Mouse (Mus musculus): Measurements from ENCODE around the gene Hexim2. TPM values are rescaled to one million over a fixed set of nuclear protein-coding genes. Genes with fewer than 3 reads are reported as not detected.

Gene Hexim2
- total RNA-seq, 1 experiment from 2014 or later: not detected

DNA sequence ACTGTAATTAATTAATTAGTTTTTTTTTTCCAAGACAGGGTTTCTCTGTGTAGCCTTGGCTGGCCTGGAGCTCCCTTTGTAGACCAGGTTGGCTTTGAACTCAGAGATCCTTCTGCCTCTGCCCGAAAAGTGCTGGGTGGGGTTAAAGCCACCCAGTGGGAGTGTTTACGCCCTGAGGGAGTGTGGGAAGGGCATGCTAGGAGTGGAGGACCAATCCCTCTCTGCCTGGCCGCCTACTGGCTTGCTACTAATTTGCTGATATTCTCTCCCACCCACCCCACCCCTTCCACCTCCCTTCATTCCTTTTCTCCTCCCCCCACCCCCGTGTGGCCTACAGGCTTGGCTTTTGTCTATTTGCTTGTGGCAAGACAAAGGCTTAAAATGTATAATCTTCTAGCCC, 25.8 kb upstream of the Hexim2 start:
- no peak for ATAC-seq (replicated peaks; ENCODE audit: insufficient number of reproducible peaks, low FRiP score, low TSS enrichment, poor library complexity, severe bottlenecking)

DNA sequence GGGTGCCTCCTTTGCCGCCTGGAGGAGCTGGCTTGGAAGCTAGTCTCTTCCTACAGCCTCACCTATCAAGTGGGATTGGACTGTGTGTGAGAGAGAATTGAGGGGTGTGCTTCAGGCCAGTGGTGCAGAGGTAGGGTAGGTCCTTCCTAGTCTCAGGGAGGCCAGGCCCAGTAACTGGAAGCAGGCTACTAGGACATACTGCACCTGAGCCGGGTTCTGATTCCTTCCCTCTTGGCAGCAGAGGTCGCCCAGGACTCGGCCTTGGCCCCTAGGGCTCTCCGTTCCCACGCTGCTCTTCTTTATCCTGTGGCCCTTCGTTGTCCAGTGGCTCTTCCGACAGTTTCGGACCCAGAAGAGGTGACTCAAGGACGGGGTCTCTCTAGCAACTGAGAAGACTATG, 20.9 kb upstream of the Hexim2 start:
- no peak for ATAC-seq (replicated peaks; ENCODE audit: insufficient number of reproducible peaks, low FRiP score, low TSS enrichment, poor library complexity, severe bottlenecking)

DNA sequence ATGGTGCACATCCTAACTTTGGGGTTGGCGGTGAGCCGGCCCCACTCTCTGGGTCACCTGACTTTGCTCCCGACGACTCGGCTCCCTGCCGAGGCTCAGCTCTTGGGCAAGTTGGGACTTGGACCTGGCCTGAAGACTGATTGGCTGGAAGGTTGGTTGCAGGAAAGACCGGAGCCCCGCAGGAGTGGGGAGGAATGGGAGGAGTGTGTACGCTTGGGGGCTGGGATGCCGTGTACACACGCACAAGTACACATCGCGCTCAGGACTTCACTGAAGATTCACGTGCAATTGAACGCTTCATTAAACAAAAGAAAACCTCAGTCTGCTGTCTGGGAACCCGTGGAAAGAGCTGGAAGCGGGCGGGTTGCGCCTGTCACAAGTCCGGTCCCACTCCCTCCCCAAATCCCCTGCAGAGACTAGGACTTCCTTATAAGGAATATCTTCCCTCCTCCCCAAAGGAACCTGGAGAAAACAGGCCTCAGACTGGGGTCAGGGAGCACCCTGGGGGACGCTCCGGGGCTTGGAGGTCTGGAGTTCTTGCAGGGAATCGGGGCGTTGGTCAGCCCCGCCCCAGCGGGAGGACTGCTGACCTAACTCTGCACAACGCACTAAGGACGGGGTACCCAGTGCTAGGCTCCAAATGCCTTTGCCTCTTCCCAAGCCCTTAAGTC, 20.2 kb upstream of the Hexim2 start:
- no peak for ATAC-seq (replicated peaks; ENCODE audit: insufficient number of reproducible peaks, low FRiP score, low TSS enrichment, poor library complexity, severe bottlenecking)

DNA sequence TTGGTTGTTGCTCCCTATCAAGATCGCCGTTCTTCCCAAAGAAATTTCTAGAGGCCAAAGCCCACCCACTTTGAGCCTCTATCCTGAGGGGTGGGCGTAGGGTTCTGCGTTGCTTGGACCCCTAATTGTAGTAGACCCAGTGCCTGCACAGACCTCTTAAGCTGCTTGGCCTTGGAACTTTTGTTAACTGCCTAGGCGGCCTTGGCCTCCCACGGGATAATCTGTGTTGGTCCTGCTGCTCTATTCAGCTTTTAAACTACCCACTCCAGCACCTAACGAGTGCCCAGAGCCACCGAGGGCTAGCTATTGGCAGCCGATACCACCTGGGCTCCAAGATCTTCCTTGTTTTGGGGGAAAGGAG, 19.7 kb upstream of the Hexim2 start:
- no peak for ATAC-seq (replicated peaks; ENCODE audit: insufficient number of reproducible peaks, low FRiP score, low TSS enrichment, poor library complexity, severe bottlenecking)

DNA sequence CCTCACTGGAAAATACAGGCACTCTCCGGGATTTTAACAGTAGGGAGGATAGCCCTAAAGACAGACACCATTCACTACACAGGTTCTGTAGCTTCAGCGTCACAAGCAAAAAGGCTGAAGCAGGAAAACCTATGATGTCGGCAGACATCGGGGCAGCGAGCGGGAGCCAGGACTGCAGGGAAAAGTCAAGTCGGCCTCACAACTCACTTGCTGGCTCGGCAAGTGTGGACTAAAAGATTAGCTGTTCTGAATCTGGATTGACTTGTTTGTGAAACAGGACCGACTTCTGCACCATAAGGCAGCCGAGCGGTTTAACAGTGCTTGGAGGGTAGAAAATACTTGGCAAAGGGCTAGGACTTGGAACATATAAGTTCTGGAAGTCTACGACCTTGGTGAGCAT, 19.2 kb upstream of the Hexim2 start:
- ATAC-seq (replicated peaks; ENCODE audit: insufficient number of reproducible peaks, low FRiP score, low TSS enrichment, poor library complexity, severe bottlenecking): no peak

DNA sequence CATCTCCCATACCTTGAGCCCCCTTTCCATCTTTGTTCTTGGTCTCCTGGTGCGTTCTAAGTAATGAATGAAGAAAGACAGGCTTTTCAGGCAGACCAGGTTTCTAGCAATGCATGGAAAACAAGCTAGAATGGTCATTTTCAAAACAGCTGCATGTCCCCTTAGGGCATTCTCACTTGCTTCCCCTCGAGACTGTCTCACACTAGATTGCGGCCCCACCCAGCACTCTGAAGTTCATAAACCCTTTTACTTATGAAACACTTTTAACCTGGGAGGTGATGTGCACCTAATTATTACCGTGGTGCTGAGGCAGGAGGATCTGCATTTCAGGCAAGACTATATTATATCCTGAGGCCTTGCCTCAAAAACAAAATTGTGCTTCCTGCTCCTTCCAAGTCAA, 18.5 kb upstream of the Hexim2 start:
- ATAC-seq (replicated peaks; ENCODE audit: insufficient number of reproducible peaks, low FRiP score, low TSS enrichment, poor library complexity, severe bottlenecking): no peak

DNA sequence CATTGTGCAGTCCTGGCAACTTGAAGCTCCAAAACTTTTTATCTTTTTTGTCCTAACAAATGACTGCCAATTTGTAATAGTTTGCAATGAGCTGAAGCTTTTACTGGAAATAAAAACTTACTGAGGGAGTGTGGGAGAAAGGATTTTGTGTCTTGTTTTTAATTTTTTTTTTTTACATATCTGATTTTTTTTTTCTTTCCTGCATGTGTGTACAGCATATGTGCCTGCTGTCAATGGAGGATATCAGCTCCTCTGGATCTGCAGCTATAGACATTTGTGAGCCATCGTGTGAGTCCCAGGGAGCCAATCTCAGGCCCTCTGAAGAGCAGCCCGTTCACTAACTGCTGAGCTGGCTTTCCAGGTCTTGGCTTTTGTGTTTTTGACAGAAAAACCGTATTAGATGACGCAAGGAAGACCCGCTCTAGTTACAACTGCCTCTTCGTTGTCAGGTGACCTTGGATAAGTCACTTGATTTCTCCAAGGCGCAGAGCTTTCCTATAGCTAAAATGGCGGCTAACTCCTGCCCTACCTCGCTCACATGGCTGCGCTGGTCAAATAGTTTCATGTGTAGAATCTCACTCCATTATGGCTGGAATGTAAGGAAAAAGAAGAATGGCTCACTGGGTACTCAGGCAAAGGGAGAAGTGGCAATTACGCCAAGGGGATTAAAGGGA, 17.8 kb upstream of the Hexim2 start:
- no peak for ATAC-seq (replicated peaks; ENCODE audit: insufficient number of reproducible peaks, low FRiP score, low TSS enrichment, poor library complexity, severe bottlenecking)

DNA sequence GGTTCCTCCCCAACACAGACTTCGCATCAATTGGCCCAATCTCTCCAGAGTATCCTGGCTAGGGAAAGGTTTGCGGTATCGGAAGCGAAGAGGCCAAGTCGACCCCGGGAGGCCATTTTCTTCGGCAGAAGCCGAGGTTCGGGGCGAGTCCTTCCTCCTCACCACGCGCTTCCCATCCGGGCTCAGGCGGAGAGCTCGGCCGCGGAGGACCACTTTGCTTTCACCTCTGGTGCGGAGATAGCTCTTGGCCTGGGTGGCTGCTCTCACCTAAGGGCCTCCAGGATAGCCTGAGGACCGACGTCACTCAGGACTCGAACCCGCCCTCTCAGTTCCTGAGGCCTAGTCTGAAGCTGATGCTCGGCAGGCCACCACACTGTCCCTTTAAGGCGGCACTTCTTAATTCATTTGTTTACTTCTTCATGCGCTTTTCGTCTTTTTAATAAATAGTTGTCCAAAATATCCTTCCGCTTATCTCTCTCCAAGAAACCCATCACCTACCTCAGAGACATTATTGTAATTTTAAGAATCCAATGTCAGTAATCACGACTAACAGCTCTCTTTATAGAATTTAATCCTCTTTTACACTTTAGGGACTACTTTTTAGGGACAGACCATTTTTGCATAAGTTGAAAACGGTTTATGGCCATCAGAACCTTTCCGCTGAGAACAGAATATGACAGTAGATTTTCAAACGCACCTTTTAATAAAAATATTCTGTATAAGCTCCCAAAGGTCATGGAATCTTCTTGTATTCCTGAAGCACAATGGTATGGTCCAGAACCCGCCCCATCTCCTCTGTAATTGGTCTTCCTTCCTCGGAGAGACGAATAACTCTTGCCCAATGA, 16.8 kb upstream of the Hexim2 start:
- peak; percentile 41 for ATAC-seq (replicated peaks; ENCODE audit: insufficient number of reproducible peaks, low FRiP score, low TSS enrichment, poor library complexity, severe bottlenecking)

DNA sequence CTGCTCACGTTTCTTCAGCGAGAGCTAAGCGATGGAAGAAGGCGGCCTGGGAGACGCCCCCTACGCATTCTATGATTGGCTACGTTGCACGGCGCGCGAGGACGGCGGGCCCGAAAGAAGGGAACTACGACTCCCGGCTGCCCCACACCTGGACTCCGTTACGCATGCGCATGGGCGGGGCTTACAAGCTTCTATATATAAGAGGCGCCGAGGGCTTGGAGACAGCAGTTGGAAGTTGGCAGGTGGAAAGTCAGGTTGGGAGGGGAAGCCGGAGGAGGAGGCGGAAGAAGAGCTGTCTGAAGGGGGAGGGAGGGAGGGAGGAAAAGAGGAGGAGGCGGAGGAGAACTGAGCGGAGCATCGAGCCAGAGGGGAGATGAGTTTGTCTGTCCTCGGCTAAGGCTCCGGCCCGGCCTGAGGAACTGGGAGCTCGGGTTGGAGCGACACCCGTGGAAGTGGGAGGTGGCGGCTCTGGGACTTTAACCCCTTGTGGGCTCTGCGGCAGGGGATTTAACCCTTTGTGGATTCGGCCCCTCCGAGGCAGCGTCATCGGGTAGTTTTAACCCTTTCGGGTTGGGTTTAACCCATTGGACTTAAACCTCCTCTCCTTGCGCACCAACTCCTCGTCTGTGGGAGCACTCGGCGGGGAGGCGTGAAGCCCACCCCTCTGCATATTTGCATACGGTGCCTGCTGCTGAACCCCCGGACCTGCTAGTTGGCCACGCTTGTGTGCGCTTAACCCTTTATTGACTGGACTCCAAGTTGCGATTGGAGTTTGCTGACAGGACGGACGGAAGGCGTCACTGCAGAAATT, 16.0 kb upstream of the Hexim2 start, which contains the start of gene Hexim1:
Gene Hexim1, plus strand, starts transcription at position 224 of the 811 bp plus-strand sequence.
- ATAC-seq (replicated peaks; ENCODE audit: insufficient number of reproducible peaks, low FRiP score, low TSS enrichment, poor library complexity, severe bottlenecking): peak; percentile 91

DNA sequence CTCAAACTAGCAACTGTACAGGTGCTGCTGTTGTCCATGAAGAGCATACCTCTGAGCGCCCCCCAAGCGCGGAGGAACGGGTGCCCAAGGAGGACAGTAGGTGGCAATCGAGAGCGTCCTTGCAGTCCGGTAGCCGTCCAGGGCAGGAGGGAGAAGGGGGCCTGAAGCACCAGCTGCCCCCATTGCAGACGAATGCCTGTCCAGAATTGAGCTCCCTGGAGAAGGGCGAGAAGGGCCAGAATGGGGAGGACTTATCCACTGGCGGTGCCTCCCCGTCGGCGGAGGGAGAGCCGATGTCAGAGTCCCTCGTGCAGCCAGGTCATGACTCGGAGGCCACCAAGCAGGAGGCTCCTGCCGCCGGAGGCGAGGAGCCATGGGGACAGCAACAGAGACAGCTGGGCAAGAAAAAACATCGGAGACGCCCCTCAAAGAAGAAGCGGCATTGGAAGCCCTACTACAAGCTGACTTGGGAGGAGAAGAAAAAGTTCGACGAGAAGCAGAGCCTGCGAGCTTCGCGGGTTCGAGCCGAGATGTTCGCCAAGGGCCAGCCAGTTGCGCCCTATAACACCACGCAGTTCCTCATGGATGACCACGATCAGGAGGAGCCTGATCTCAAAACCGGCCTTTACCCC, 15.2 kb upstream of the Hexim2 start:
- ATAC-seq (replicated peaks; ENCODE audit: insufficient number of reproducible peaks, low FRiP score, low TSS enrichment, poor library complexity, severe bottlenecking): peak; percentile 22; the same call in 1 of the 2 replicates

DNA sequence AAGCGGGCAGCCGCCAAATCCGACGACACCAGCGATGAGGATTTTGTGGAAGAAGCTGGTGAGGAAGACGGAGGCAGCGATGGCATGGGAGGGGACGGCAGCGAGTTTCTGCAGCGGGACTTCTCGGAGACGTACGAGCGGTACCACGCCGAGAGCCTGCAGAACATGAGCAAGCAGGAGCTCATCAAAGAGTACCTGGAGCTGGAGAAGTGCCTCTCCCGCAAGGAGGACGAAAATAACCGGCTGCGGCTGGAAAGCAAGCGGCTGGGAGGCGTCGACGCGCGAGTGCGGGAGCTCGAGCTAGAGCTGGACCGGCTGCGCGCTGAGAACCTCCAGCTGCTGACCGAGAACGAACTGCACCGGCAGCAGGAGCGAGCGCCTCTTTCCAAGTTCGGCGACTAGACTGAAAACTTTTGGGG, 14.6 kb upstream of the Hexim2 start:
- no peak for ATAC-seq (replicated peaks; ENCODE audit: insufficient number of reproducible peaks, low FRiP score, low TSS enrichment, poor library complexity, severe bottlenecking)

DNA sequence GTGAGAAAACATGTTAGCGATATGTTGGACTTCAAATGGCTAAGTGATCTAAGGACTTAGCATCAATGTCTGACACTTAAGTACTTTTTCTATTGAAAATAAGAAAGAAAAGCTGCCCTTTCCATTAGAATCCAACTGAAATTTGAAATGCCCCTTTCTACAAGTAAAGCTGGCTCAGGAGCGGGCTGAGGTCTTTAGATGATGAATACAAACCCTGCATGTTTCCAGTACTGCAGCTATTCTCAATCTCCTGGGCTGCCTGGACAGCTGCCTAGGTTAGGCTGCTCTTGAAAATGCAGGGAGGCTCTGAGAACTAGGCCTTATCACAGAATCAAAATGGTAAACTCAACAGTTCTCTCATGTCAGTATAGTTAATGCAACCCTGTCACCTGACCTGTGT, 13.4 kb upstream of the Hexim2 start:
- ATAC-seq (replicated peaks; ENCODE audit: insufficient number of reproducible peaks, low FRiP score, low TSS enrichment, poor library complexity, severe bottlenecking): no peak

DNA sequence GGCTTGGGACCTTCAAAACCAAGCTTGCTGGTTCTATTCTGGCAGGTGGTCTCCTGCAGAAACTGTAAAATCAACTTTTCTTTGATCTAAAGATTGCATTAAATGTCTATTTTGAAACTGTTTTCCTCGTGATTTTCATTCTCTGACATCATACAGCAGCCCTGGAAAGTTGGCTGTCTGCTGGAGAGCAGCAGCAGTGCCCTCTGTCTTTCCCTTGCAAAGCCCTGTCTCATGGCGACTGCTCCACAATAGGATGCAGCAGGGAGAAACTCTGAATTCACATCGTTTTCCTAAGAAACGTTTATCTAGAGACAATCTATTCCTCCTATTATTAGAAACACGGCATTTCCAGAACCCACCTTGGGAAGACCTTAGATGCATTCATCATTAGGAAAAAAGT, 12.6 kb upstream of the Hexim2 start:
- no peak for ATAC-seq (replicated peaks; ENCODE audit: insufficient number of reproducible peaks, low FRiP score, low TSS enrichment, poor library complexity, severe bottlenecking)

DNA sequence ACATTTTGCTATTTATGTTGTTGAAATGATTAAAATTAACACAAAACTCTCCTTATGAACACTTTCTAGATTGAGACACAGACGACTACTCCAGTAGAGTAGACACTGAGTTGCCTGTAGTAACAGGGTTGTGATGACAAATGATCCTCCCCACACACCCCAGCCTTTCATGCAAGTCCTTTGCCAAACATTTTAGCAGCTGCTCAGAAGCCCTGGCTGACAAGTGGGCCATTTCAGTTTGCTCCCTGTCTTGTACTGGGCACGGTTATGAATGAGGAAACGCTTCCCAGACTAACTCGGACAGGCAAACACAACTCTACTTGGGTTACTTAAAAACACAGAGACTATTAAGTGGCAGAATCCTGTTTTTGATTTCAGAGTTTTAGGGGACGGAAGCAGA, 11.9 kb upstream of the Hexim2 start:
- ATAC-seq (replicated peaks; ENCODE audit: insufficient number of reproducible peaks, low FRiP score, low TSS enrichment, poor library complexity, severe bottlenecking): no peak

DNA sequence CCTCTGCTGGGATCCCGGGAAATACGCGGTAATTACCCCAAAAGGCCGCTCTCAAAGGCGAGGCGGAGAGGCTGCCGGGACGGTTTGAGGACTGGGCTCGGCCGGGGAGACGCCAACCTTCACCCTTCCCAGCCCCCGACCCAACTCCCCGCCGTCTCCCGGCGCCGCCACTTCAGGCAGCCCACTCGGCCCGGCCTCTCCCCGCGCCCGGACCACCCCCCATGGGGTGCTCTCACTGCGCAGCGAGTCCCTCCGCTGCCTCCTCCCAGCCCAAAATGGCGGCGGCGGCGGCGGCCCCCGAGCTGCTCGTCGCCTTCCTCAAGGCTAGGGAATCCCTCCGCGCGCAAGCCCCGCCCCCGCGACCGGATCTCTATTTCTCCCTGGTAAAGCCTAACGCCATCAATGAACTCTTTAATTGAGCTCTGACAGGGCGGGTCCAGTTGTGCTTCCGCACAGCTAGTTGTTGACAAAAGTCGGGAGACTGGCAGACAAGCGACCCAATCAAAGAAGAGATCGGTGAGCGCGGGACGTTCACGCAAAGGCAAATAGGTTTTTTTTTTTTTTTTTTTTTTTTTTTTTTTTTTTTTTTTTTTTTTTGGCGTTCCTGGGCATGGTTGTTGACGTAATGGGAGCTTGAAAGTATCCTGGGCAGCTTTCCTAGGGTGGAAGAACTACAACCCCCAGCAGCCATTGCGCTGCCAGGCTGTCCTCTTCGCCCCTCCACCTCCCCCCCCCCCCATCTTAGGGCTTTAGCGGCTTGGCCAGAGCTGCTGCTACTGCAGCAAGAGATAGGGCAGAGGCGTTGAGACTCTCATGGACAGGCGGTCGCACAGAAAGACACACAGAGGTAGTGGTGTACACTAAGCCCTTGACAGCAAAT, 587 bp downstream of the Hexim2 start:
- ATAC-seq (replicated peaks; ENCODE audit: insufficient number of reproducible peaks, low FRiP score, low TSS enrichment, poor library complexity, severe bottlenecking): peak; percentile 95

DNA sequence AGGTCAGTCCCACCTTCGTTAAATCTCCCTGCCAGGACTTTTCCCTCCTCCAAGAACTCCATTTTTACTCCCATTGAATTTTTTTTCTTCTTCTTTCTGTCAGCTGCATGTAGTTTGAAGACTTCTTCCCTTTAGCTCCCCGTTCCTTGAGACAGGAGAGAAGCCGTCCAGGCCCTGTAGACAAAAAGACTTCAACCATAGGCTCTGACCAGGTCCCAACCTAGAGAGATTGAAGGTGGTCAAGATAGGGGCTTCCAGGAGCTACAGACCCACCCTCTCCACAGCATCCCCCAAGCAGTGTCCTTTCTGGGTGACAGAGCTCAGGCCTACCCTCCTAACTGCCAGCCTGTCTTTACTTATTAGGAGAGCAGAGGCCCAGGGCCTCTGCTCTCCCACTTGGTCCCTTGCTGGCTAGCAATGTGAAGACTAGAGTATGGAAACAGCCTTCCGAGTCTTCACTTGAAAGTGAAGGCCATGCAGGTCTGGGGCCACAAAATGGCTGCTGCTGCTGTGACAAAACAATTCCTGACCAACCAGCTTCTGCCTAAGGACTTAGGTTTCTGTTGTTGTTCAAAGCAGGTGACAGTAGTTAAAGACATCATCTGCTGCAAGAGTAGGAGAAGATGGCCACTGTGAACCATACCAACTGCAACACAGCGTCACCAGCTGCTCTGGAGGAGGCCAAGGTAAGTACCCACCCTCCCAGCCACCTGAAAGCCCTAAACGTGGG, 1.4 kb downstream of the Hexim2 start:
- ATAC-seq (replicated peaks; ENCODE audit: insufficient number of reproducible peaks, low FRiP score, low TSS enrichment, poor library complexity, severe bottlenecking): no peak

DNA sequence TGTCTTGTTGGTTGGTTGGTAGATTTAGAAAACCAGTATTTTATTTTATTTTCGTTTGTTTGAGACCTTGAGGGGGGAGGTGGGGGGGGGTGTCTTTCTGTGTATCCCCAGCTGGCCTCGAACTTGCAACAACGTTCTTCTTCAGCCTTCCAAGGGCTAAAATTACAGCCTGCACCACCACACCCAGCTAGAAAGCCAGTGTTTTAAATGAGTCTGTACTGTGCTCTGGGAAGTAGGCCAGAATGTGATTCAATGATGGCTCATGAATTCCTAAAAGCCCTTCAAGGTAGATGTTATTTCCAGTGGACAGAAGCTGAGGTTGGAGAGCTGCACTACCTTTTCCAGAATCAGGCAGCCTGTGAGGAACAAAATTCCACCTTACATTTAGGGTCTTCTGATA, 2.0 kb downstream of the Hexim2 start:
- ATAC-seq (replicated peaks; ENCODE audit: insufficient number of reproducible peaks, low FRiP score, low TSS enrichment, poor library complexity, severe bottlenecking): no peak
